Mouse (Mus musculus) skeletal muscle tissue, adult 2 months (tissue): ENCODE results near the gene Tmem242.
A peak's percentile ranks its signal among the peaks of the same experiment; 100 is the strongest.
"Not testable (repeated sequence)": the region's sequence is repeated elsewhere in the genome, so short reads cannot be mapped to it uniquely, and the experiment has no call there.

ENCODE experiments used
- DNase-seq: peaks from one replicate; pipeline ENCODE4 v3.0.0-alpha.2; 2012; ENCODE audit warnings: low read depth, low spot score

The Tmem242 gene

DNA sequence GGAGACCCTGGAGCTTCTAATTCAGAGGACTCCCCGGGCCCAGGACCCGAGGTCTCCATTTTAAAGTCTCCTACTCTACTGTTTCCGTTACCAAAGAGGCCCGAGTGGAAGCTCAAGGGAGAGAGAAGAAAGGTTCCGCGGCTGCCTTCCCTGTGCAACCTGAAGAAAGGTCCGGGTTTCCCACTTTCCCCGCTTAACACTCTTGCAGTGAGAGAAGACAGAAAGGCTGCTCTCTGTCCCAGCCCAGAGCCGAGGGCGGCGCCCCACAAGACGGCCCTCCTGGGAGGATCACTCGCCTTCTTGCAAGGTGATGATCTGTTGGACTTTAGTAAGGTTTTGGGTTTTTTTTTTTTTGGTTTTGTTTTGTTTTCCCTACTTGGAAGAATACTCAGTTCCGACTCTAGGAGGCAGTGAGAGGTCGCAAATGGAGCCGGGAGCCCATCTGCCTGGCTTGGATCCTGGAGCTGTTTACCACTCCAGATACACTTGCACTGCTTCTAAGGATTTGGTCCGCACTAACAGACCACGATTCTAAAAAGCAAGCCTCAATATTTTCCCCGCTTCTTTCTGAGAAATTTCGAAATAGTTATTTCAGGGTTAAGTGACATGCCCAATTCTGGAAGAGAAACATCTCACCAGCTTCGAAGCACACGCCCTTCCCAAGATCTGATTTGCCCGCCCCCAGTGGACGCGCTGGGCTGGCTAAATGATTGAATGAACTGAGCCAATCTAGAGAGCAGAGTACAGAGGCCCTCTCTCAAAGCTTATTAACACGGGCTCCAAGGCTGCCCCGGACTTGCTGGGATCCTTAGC lies at the start of gene Tmem242:
TSS of gene Tmem242 (minus strand) at position 101 of the 813 bp plus-strand sequence.
- peak; percentile 81 for DNase-seq

DNA sequence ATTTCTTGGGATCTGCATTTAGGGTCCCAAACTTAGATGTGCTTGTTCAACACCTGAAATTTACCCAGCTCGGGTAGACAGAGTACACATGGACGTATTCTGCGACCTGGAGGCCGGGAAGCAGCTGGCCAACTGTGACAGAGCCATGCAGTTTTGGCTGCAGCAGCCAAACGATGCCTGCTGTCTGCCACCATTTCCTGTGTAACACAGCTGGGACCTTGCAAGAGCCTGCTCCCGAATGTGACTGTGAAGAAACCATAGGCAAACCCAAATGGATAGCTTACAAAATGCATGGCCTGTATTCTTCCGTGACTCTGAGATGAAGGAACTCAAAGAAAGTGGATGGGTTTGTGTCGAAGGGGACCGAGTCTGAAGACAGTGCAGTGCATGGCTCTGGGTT lies 48.1 kb upstream of the Tmem242 start:
- DNase-seq = no peak

DNA sequence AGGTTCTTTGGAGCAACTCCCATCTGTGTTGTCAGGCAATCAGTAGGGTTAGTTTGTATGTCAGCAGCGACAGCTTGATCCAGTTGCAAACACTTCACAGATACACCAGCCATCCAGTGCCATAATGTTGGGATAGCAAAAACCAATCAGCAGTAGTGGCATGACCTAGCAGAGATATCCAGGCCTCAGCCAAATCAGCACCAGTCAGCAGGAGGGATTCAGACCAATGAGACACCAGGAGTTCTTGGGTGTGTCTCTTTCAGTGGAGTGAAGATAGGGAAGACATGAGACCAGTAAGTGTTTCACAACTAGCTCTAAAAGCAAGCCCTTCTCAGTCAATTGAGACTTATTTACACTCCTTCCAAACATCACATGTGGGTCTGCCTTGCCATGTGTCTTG lies 44.6 kb upstream of the Tmem242 start:
- no peak for DNase-seq

DNA sequence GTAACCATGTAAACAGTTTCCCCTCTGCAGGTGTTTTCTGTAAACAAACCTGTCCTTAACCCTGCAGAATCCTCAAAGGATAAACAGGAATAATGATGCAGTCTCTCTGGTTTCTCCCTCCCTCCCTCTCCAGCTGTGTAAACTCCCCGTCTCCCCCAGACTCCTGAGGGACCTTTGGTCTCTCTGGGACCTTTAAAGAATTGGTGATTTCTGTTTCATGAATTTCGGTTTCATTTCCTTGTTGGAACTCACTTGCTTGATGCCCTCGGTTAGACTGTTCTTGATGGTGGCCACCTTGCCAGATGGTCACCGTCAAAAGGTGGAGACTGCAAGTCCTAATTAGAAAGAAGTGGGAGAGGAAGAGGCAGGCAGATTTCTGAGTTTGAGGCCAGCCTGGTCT lies 43.4 kb upstream of the Tmem242 start:
- DNase-seq = no peak

DNA sequence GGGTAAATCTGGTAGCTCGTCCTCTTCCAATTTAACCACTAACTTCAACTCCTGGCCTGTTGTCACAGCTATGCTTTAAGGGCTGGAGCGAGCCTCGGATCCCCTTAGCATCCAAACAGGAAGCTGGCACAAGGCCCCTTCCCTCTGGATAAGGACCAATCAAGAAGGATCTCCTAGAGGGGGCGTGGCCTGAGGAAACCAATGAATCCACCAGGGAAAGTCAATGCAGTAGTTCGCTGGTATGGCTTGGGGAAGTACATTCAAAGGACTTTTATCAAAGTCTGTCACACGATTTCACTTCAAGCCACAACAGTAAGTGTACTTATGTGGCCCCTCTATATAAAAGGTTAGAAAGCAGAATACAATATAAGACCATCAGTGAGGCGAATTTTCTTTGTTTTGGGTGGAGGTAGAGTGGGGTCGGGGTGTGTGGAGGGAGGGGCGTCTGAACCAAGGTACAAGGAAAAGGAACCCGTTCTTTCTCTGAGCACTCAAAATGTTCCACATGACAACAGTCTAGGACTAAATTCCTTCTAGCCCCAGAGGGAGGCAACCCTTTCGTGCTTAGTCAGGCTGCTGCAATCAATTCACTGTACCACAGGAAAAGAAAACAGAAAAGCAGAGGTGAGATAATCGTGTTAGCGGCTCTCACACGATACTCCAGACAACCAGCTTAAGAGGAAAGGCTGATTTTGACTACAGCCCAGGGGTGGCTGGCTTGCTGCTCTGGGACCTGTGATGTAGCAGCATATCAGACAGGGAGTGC lies 36.1 kb upstream of the Tmem242 start:
- no peak for DNase-seq

DNA sequence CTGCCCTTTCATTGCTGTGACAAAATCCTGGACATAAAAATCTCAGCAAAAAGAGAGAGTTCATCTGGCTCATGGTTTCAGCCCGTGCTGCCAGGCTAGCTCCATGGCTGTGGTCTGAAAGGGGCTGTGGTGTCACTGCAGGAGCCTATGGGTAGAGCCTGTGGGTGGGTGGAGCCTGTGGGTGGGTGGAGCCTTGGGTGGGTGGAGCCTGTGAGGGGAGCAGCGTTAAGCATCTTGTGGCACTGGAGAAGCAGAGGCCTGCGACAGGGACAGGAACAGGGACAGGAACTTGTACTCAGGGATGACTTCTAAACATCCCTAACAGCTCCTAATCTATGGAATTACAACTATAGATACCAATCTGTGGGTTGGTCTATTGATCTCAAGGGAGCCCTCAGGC lies 32.2 kb upstream of the Tmem242 start:
- no peak for DNase-seq

DNA sequence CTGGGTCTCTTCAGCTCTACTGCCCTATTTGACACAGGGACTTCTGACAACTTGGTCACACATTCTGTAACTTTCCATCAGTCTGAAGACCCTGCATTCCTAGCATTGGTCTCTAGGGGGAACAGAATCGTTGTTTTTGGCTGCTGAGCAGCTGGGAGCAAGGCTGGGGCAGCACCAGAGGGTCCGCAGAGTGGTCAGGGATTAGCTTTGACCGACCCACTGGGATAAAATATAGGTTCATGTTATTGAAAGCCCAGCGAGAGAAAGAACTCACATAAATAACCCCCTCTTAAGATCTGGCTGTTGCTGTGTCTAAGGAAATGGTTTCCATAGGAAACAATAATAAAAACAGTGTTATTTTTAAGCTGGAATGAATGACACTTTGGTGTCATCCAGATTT lies 27.1 kb upstream of the Tmem242 start:
- no peak for DNase-seq

DNA sequence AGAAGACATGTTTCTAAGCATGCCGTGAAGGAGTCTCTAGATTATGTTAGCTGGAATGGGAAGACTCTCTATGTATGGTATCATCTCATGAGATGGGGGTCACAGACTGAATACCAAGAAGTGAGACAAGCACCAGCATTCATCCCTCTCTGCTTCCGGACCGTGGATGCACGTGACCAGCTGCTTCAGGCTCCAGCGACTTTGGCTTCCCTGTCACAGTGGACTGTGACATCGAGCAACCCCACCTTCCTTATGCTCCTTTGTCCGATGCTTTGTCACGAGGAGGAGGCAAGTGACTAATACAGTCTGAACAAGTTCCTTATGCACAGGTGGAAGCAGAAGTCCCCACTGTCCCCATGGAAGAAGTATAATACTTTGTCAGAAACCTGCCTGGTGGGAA lies 26.7 kb upstream of the Tmem242 start:
- DNase-seq = no peak

DNA sequence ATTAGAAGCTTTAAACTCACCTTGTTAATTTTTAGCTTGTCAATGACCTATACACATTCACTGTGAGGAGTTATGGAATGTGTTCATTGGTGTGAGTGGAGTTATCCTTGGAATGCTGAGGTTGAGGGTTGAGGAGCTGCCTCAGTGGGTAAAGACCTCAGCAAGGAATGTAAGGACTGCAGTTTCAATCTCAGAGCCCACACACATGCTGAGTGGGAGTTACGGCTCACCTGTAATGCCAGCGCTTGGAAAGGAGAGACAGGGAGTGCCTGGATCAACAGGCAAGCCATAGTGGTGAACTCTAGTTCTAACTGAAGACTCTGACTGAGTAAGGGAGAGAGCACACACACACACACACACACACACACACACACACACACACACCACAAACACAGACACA lies 23.9 kb upstream of the Tmem242 start:
- DNase-seq = no peak

DNA sequence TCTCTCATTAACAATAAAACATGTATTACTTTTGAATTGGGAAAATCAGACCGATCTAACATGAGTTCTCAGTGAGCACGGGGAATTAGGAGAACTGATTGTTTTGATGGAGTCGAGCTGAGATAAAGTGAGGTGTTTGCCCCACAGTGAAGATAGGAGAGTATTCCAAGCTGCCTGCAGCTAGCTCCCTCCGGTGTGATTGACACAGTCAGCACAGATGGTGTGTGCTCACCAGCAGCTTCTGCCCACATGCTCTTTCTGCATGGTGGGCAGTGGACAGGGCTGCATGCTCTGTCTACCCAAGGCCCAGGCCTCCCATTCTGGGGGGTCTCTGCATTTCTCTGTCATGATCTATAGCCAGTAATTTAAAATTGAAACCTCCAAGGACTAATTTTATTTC lies 13.6 kb upstream of the Tmem242 start:
- no peak for DNase-seq

DNA sequence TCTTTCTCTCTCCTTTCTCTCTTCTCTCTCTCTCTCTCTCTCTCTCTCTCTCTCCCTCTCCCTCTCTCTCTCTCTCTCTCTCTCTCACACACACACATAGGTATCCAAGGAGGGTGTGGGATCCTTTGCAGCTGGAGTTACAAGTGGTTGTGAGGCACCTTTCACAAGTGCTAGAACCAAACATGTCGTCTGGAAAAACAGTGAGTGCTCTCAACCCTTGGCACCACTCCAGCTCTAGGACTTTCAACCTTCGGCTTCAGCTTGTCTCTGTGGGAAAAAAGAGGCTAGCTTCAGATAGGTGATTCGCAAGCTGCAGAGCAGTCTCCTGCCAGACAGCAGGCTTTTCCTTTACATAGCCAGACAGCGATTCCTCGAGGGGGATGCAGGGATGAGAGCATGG lies 3.7 kb upstream of the Tmem242 start:
- DNase-seq = no peak

DNA sequence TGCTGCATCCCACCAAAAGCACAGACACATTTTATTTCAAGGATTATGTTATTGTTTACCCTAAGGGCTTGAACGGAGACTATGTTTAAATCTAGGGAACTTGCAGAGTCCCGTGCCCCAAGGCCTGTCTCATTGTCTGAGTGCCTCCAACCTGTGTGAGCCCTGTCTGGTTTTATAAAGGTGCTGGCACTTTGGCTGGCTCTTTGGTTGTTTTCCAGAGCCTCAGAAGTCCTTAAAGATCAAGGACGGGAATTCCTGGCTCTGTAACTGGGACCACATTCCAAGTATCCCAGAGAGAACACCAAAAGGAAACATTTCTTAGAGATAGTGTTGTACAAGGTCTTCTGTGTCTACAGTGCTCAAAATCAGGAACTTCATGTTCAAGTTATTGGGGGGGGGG lies 3.2 kb upstream of the Tmem242 start:
- no peak for DNase-seq

DNA sequence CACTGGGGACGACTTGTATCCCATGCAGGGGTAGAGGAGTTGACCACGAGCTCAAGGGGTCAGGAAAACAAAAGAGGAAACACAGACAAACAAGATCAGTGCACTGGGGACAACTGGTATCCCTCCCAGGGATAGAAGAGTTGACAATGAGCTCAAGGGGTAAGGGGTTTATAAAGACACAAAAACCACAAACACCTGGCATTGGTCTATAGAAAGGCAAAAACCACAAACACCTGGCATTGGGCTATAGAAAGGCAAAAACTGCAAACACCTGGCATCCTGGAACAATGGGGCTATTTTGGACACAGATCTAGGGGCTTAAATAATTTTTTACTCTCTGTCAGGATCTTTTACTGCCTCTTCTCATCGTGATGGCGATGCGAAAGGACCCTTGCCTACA lies 2.3 kb upstream of the Tmem242 start:
- DNase-seq = not testable (repeated sequence)

DNA sequence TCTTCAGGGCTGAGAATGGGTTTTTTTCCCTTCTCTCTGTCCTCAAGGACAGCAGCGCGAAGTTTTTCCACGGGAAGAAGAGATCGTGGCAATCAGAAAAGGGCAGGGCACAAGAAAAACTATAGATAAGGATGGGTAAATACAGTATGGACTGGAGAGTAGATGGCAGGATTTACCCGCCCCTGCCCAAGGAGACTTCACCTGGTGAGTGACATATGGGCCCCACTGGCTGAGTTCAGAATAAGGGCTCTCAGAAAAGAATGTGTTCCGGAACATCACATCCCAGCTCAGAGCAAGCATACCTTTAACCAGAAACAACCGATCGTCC lies 264 bp downstream of the Tmem242 start:
- no peak for DNase-seq

DNA sequence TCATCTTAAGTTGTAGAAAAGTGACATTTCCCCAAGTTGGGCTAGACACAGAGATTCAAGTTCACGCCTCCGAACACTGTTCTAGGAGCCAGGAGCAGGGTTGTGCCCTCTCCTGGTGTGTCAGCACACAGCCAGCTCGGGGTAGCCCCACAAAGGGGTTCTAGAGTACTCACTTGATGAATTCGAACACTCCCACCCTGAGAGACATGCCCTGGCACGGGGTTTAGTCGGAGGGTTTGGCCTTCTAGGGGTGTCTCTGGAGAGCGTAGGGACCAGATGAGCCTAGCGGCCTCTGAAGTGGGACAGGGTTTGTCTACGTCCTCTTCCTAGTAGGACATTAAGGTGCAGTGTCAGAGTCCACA lies 10.3 kb downstream of the Tmem242 start:
- no peak for DNase-seq

DNA sequence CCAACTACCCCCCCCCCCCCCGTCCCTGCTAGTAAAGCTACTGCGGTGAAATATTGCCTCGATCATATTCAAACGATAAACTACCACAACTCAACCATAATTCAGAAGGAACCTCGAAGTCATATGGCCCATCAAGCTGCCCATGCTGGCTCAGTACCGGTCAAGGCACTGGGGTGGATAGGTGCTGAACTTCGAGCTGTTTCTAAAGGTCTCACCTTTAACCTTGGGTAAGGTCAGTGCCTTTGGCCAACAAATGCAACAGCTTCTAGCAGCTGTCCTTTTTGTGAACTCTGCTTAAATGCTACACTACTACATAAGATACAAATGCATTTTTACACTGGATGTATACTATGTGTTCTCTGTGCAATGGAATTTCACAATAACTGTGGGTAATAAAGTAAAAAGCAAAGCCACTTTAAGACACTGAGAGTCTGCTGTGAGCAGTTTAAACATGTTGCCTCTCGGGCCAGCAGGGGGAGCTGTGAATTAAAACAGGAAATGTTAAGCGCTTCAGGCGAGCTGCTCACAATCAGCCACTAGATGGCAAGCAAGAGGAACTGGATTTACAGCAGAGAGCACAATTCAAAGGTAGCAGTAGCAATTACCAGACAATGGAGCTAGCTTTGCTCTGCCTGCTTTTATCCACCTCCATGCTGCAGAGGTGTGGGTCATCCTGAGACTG lies 10.8 kb downstream of the Tmem242 start:
- DNase-seq = peak; percentile 83

DNA sequence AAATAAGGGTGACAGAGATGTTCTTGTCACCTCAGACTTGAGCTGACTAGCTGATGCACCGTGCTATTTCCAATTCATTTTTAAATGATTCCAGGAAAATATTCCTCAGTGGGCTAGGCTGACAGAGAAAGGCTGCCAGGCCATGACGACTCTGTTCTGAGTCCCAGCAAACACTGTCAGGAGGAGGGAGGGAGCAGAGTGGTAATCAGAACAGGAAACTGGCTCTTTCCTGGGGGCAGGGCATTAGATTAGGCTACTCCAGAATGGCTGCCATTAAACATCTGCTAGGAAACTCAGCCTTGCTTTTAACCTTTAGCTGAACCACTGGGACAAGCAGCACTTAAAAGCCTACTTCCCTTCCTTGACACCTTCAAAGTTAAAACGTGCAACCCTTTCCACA lies 14.9 kb downstream of the Tmem242 start:
- DNase-seq = no peak

DNA sequence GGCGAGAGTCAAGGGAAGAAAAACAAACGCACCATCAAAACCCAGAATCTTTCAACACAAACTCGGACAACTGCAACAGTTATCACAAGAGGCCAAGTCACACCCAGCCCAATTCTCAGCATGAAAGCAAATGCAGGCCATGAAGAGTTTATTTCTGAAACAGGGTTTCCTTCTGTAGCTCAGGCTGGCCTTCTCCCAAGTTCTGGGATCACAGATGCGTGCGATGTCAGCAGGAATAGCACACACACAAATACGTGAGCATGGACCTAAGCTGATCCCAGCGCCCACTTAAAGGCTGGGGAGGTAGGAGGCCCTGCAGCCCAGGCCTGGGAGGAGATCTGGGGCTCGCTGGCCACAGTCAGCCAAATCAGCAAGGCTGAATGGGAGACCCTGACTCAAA lies 15.9 kb downstream of the Tmem242 start:
- DNase-seq = peak; percentile 38

DNA sequence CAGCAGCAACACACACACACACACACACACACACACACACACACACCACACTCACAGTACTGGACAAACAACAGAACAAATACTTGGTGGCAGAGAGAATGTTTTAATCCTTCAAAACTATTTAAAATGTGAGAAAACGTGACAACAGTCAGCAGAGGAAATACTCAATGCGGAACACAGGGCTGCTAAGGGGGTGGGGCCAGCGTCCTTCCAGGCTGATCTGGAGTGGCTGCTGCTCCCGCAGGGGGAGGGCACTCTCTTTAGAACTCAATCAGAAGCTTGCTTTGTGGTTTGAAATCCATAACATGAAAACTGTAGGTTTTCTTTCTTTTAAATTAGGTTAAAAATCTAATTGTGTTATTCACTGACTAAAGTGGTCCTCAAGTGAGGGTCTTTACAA lies 18.2 kb downstream of the Tmem242 start:
- no peak for DNase-seq

DNA sequence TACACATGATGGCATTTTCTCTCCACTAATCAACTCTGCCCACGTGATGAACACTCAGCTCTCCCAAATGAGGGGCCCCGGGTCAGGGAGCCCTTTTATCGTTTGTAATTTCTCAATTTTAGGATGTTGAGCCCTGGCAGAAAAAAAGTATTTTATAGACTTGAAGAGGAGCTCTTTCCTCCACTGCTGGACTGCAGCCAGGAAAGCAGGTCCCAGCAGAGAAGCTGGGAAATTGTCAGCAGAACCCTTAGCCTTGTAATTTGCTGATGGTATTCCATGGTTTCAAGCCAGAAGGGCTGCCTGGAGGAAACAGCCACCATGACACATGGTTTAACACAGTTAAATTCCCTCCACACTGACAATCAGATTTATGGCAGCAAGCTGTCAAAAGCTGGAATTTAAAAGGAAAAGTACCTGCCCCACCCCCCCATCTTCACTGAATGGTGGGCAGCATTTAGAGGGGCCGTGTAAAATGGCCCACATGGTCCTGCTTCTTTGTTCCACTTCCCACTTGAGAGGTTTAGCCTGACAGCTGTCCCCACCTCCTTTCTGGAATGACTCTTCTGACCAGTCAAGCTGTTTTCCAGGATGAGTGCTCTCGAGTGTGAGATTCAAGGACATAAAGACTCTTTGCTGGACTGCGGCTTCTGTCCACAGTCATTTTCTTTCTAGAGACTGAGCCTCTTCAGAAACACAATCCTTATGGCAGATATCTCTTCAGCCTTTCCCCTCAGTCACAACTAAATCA lies 20.1 kb downstream of the Tmem242 start:
- no peak for DNase-seq

DNA sequence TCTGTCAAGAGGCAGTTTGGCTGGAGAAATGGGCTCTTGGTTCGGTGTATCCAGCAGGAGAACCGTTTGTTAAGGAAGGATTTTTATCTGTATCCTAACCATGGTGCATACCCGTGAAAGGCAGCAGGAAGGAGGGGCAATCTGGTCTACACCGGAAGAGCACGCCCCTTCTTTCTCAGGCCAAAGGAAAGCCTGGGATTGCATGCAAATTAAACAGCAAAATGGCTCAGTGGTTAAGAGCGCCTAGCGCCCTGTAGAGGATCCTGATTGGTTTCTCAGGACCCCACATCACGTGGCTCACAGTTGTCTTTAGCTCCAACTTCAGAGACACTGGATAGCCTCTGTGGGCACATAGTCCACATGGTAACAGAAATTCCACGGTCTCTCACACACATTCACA lies 21.0 kb downstream of the Tmem242 start:
- DNase-seq = no peak

DNA sequence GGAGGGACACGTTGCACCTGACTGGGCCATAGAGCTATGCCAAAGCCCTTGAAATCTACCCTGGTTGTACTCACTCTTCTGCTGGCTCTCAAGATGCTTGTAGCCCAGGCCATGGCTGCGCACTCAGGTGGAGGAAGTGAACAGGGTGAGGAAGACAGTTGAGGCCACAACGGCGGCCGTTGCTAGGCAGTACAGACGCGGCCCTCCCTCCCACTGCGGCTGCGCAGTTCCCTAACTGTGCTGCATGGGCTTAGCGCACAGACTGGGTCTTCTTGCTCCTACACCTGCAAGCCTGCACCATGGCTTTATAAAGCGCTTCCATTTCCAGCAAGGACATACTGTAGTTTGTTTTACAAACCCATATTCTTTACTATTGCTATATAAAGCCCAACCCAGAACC lies 21.5 kb downstream of the Tmem242 start, which contains the start of gene Ldhal6b:
TSS of gene Ldhal6b (minus strand) at position 223 of the 400 bp plus-strand sequence.
- no peak for DNase-seq
